Mouse (Mus musculus): ENCODE results near the gene Rgl3. TPM values are rescaled to one million over a fixed set of nuclear protein-coding genes. Genes with fewer than 3 reads are reported as not detected.
A peak's percentile ranks its signal among the peaks of the same experiment; 100 is the strongest.

Rgl3 gene
- polyA plus RNA-seq (2015; fragmentation: Nextera tagmentation; extraction: Ambion mirVana) = 0.15 and 0.46 TPM in 2 replicates

DNA sequence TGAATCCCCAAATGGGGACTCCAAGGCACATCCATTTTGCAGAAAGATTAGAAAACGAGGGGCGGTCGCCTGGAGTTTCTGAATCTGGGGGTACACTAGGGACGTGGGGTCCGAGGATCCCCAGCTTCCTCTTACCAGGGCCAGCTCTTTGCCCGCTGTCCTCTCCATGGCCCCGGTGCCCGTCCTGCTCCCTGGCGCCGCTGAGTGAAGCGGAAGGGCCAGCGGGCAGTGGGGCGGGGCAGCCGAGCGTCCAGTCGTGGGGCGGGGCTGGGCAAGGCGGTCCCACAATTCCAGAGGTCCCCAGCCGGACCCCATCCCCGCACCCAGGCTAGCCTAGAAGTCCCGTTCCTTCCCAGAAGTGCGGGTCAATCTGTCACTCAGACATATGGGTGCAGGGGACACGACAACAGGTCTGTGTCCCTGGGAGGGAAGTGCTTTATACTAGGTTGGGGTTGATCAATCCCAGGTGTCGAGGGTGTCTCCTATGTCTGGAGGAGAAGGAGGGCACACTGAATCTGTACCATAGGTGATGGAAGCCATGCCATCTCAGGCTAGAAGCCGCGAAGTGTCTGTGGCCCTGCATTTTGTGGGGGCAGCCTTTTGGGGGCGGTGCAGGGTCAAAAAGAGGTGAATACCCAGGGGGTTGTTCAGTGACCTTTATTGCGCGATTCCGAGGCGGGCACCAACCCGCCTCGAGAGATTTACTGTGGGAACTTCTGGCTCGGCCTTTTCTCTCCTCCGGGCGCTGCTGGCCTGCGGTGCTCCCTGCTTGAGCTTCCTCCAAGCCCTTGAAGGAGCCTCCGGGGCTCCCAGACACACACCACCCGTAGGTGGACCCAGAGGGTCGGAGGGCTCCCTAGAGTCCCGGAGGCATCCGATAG is at the start of gene Rgl3:
Rgl3 (minus strand) TSS at position 217 of the 881 bp plus-strand sequence.
- no peak for ATAC-seq (ENCODE audit: low read depth)
- 2% methylated on average over 42 of the region's 42 CpGs for WGBS (ENCODE audit: insufficient replicate concordance)

GRCm38 (mm10) chr9:22037826-22038225 is 48.6 kb upstream of the Rgl3 start:
- no peak for DNase-seq
- H3K36me3 ChIP-seq = no peaks in the 10 kb centered on the region
- no peak overlapping the region for H3K4me3 ChIP-seq (replicated peaks)
- H3K4me1 ChIP-seq (replicated peaks) = no peaks in the 10 kb centered on the region
- WGBS (ENCODE audit: insufficient replicate concordance) = 63% methylated on average over 10 of the region's 10 CpGs
- ATAC-seq (ENCODE audit: low read depth) = no peak
- no peak overlapping the region for H3K9ac ChIP-seq
- no peak overlapping the region for H3K27ac ChIP-seq
- no peaks in the 10 kb centered on the region for H3K9me3 ChIP-seq (replicated peaks)
- no peaks in the 10 kb centered on the region for H3K27me3 ChIP-seq
- H3K4me2 ChIP-seq = no peak overlapping the region

More for the DNA sequence above, at the start of gene Rgl3:
- Histone ChIP-seq H3K27ac (no peak within 1 kb of the TSS), H3K4me1 (replicated peaks) (peaks cover 19% of the 10 kb centered on the region), H3K4me2 (peak within 1 kb of the TSS; percentile 55), H3K27me3 (peaks cover 99% of the 10 kb centered on the region), H3K4me3 (replicated peaks) (peak within 1 kb of the TSS; percentile 41), H3K9me3 (replicated peaks) (no peaks in the 10 kb centered on the region), H3K9ac (no peak within 1 kb of the TSS), H3K36me3 (no peaks in the 10 kb centered on the region)
- no peak for DNase-seq

GRCm38 (mm10) chr9:22035300-22036044 is 46.2 kb upstream of the Rgl3 start:
- ATAC-seq (ENCODE audit: low read depth) (no peak), DNase-seq (no peak)
- Histone ChIP-seq H3K36me3 (no peaks in the 10 kb centered on the region), H3K4me1 (replicated peaks) (no peaks in the 10 kb centered on the region), H3K27ac (no peak overlapping the region), H3K27me3 (peaks cover 6% of the 10 kb centered on the region; the same call in 1 of the 2 replicates), H3K4me2 (no peak overlapping the region), H3K4me3 (replicated peaks) (no peak overlapping the region), H3K9ac (no peak overlapping the region), H3K9me3 (replicated peaks) (no peaks in the 10 kb centered on the region)
- WGBS (ENCODE audit: insufficient replicate concordance) = 52% methylated on average over 6 of the region's 6 CpGs

GRCm38 (mm10) chr9:22030386-22030785 is 41.1 kb upstream of the Rgl3 start:
- 76% methylated on average over 9 of the region's 9 CpGs for WGBS (ENCODE audit: insufficient replicate concordance)
- DNase-seq = no peak

DNA sequence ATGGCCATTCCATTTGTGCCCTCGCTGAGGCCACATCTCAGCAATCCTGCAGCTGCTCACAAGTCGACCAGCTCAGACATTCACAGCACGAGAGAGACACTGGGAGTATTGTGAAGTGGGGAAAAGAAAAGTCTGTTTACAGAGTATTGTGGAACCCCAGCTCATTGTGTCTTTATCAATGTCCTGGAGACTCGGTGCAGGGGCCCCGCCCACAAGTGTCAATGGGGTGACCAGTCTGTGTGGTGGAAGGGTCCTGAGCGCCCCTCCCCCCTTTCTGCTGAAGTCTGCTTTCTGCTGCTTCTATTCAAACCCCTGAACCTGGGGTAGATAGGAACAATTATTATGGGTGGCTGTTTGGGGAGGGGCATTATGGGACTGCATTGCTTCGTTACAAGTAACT is 39.2 kb upstream of the Rgl3 start:
- H3K36me3 ChIP-seq = no peaks in the 10 kb centered on the region
- H3K27me3 ChIP-seq = peaks cover 10% of the 10 kb centered on the region; the same call in 1 of the 2 replicates
- H3K4me3 ChIP-seq (replicated peaks) = no peak overlapping the region
- no peak overlapping the region for H3K9ac ChIP-seq
- H3K27ac ChIP-seq = no peak overlapping the region
- H3K4me2 ChIP-seq = no peak overlapping the region
- 36% methylated on average over 7 of the region's 7 CpGs for WGBS (ENCODE audit: insufficient replicate concordance)
- no peaks in the 10 kb centered on the region for H3K9me3 ChIP-seq (replicated peaks)
- ATAC-seq (ENCODE audit: low read depth) = no peak
- H3K4me1 ChIP-seq (replicated peaks) = peaks cover 14% of the 10 kb centered on the region
- no peak for DNase-seq

More at GRCm38 (mm10) chr9:22030386-22030785, 41.1 kb upstream of the Rgl3 start:
- no peak overlapping the region for H3K9ac ChIP-seq
- no peak for ATAC-seq (ENCODE audit: low read depth)
- peaks cover 10% of the 10 kb centered on the region for H3K4me1 ChIP-seq (replicated peaks)
- H3K4me2 ChIP-seq = no peak overlapping the region
- H3K36me3 ChIP-seq = no peaks in the 10 kb centered on the region
- H3K4me3 ChIP-seq (replicated peaks) = no peak overlapping the region
- peaks cover 6% of the 10 kb centered on the region; the same call in 1 of the 2 replicates for H3K27me3 ChIP-seq
- H3K9me3 ChIP-seq (replicated peaks) = no peaks in the 10 kb centered on the region
- no peak overlapping the region for H3K27ac ChIP-seq

- peaks cover 4% of the 10 kb centered on the region for H3K27me3 ChIP-seq
- H3K27ac ChIP-seq = no peak overlapping the region
- H3K9me3 ChIP-seq (replicated peaks) = no peaks in the 10 kb centered on the region
- no peak overlapping the region for H3K4me3 ChIP-seq (replicated peaks)
- H3K36me3 ChIP-seq = no peaks in the 10 kb centered on the region
- no peak overlapping the region for H3K9ac ChIP-seq
- no peak for DNase-seq
- ATAC-seq (ENCODE audit: low read depth) = peak; percentile 58; the same call in 1 of the 2 replicates
- WGBS (ENCODE audit: insufficient replicate concordance) = 62% methylated on average over 8 of the region's 8 CpGs
- H3K4me2 ChIP-seq = no peak overlapping the region
- H3K4me1 ChIP-seq (replicated peaks) = peaks cover 14% of the 10 kb centered on the region
These were observed 35.3 kb upstream of the Rgl3 start for GRCm38 (mm10) chr9:22024592-22024991.

DNA sequence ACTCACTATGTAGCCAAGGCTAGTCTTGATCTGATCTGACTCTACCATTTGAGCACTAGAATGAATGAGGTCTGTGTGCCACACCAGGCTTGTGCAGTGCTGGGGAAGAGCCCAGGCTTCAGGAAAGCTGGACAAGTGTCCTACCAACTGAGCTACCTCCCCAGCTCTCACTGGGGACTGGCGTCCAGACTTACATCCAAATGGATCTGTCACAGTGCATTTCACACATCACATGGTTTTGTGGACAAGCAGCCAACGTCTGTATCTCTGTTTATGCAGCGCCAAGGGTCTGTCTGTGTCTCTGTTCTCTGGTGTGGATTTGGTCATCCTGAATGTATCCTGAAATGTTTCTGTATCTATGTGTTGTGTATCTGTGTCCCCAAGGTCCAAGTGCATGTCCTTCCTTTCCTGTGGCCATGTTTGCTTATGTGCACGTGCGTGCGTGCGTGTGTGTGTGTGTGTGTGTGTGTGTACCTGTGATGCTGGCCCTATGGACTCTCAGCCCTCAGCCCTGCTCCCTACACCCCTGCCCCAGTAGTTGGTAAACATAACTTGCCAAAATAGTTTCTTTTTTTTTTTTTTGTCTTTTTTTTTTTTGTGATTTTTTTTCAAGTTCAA is 28.1 kb upstream of the Rgl3 start:
- DNase-seq (no peak), ATAC-seq (ENCODE audit: low read depth) (0 out of 2 replicates have a peak, but pooled peaks have one; percentile 25)
- H3K4me1 ChIP-seq (replicated peaks) = 0 out of 2 replicates have a peak, but pooled peaks cover 3% of the 10 kb centered on the region
- H3K36me3 ChIP-seq = peaks cover 25% of the 10 kb centered on the region
- H3K9ac ChIP-seq = no peak overlapping the region
- no peaks in the 10 kb centered on the region for H3K27me3 ChIP-seq
- WGBS (ENCODE audit: insufficient replicate concordance) = 68% methylated on average over 7 of the region's 7 CpGs
- H3K4me2 ChIP-seq = no peak overlapping the region
- no peak overlapping the region for H3K27ac ChIP-seq
- no peaks in the 10 kb centered on the region for H3K9me3 ChIP-seq (replicated peaks)
- no peak overlapping the region for H3K4me3 ChIP-seq (replicated peaks)

GRCm38 (mm10) chr9:22016245-22016644 is 27.0 kb upstream of the Rgl3 start:
- no peak overlapping the region for H3K4me3 ChIP-seq (replicated peaks)
- H3K27me3 ChIP-seq = no peaks in the 10 kb centered on the region
- H3K27ac ChIP-seq = no peak overlapping the region
- H3K9me3 ChIP-seq (replicated peaks) = no peaks in the 10 kb centered on the region
- 64% methylated on average over 10 of the region's 10 CpGs for WGBS (ENCODE audit: insufficient replicate concordance)
- no peak for DNase-seq
- no peak for ATAC-seq (ENCODE audit: low read depth)
- no peak overlapping the region for H3K4me2 ChIP-seq
- H3K4me1 ChIP-seq (replicated peaks) = 0 out of 2 replicates have a peak, but pooled peaks cover 3% of the 10 kb centered on the region
- H3K36me3 ChIP-seq = peaks cover 35% of the 10 kb centered on the region
- H3K9ac ChIP-seq = no peak overlapping the region

DNA sequence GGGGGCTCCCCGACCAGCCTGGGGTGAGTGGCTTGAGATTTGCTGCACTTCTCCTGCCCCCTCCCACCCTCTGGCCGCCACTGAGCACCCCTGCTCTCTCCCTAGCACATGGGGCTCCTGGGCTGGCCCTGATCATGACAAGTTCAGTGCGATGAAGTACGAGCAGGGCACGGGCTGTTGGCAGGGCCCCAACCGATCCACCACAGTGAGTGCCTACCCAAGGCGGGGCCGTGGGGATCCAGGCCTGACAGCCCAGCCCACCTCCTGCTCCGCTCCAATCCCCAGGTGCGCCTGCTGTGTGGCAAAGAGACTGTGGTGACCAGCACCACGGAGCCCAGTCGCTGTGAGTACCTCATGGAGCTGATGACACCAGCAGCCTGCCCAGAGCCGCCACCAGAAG is 23.5 kb upstream of the Rgl3 start:
- WGBS (ENCODE audit: insufficient replicate concordance) = 91% methylated on average over 13 of the region's 13 CpGs
- no peaks in the 10 kb centered on the region for H3K9me3 ChIP-seq (replicated peaks)
- no peaks in the 10 kb centered on the region for H3K4me1 ChIP-seq (replicated peaks)
- H3K27ac ChIP-seq = no peak overlapping the region
- no peak overlapping the region for H3K9ac ChIP-seq
- H3K36me3 ChIP-seq = peaks cover 71% of the 10 kb centered on the region
- H3K27me3 ChIP-seq = no peaks in the 10 kb centered on the region
- H3K4me2 ChIP-seq = no peak overlapping the region
- DNase-seq (no peak), ATAC-seq (ENCODE audit: low read depth) (no peak)
- H3K4me3 ChIP-seq (replicated peaks) = no peak overlapping the region

DNA sequence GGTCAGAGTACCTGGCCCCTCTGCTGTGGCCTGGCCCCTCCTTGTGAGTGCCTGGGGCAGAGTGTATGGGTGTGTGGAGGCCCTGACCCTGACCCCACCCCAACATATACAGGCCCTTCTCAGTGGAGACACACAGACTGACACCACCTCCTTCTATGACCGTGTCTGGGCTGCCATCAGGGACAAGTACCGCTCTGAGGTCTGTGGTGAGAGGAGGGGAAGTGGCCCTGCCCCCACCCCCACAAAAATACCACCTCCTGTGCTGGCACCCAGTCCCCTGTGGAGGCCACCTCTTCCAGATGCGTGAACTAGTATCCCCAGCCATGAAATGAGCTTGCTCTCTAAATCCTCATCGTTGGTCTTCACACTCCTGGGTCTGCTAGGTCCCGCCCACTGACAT is 21.8 kb upstream of the Rgl3 start:
- WGBS (ENCODE audit: insufficient replicate concordance) = 61% methylated on average over 5 of the region's 5 CpGs
- DNase-seq (no peak), ATAC-seq (ENCODE audit: low read depth) (no peak)
- H3K36me3 ChIP-seq = peaks cover 87% of the 10 kb centered on the region
- no peak overlapping the region for H3K4me2 ChIP-seq
- H3K4me3 ChIP-seq (replicated peaks) = no peak overlapping the region
- H3K9me3 ChIP-seq (replicated peaks) = no peaks in the 10 kb centered on the region
- H3K9ac ChIP-seq = no peak overlapping the region
- no peaks in the 10 kb centered on the region for H3K27me3 ChIP-seq
- H3K4me1 ChIP-seq (replicated peaks) = 0 out of 2 replicates have a peak, but pooled peaks cover 6% of the 10 kb centered on the region
- H3K27ac ChIP-seq = no peak overlapping the region

DNA sequence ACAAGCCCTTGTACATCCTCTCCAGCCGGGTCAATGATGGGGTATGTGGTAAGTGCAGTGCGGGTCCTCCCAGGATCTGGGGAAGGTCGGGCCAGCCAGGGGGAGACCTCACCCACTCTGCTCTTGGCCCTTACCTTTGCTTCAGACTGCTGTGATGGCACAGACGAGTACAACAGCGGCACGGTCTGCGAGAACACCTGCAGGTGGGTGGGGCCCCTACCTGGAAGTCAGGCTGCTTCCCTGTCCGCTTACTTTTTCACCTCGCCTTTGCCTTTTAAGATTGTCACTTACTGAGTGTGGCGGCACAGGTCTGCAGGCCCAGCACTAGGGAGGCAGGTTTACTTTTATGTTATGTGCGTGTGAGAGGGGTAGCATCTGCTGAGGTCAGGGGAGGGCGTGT is 15.3 kb upstream of the Rgl3 start:
- ATAC-seq (ENCODE audit: low read depth) (no peak), DNase-seq (no peak)
- H3K27ac ChIP-seq = no peak overlapping the region
- 85% methylated on average over 12 of the region's 12 CpGs for WGBS (ENCODE audit: insufficient replicate concordance)
- H3K36me3 ChIP-seq = peaks cover 56% of the 10 kb centered on the region
- peak overlapping the region; percentile 95; the same call in 1 of the 2 replicates for H3K4me2 ChIP-seq
- H3K9me3 ChIP-seq (replicated peaks) = no peaks in the 10 kb centered on the region
- peaks cover 8% of the 10 kb centered on the region for H3K27me3 ChIP-seq
- no peak overlapping the region for H3K9ac ChIP-seq
- H3K4me1 ChIP-seq (replicated peaks) = peaks cover 31% of the 10 kb centered on the region
- peak overlapping the region; percentile 84; the same call in 1 of the 2 replicates for H3K4me3 ChIP-seq (replicated peaks)

Measured in liver, embryonic 13.5 days (tissue).